ENCODE assay signal across 8 mouse cellular contexts in genomic region chr17:23545841-23546240, GRCm38 (mm10). TPM values are rescaled to one million over a fixed set of nuclear protein-coding genes. Genes with fewer than 3 reads are reported as not detected.
DNase-seq lines count a peak whose midpoint lies in the region; ATAC-seq lines count a peak whose summit lies in the region.

No protein-coding gene starts in this region.

- H3K4me1 ChIP-seq in kidney, embryonic 16.5 days (ENCODE audit: insufficient read depth, low read length), result peaks cover 14% of the 10 kb centered on the region
- peaks cover 30% of the 10 kb centered on the region for H3K4me1 ChIP-seq in embryonic facial prominence, embryonic 13.5 days
- H3K4me1 ChIP-seq in limb, embryonic 11.5 days (ENCODE audit: control insufficient read depth, insufficient read depth, low read length), result peaks cover 6% of the 10 kb centered on the region; the same call in 1 of the 2 replicates
- 0 out of 2 replicates have a peak, but pooled peaks cover 5% of the 10 kb centered on the region for H3K4me1 ChIP-seq in neural tube, embryonic 12.5 days

- no peak overlapping the region for H3K9ac ChIP-seq in kidney, embryonic 16.5 days (replicated peaks; ENCODE audit: low read length)
- no peak overlapping the region for H3K9ac ChIP-seq in embryonic facial prominence, embryonic 13.5 days
- H3K9ac ChIP-seq in limb, embryonic 11.5 days (ENCODE audit: low read length), result no peak overlapping the region
- no peak overlapping the region for H3K9ac ChIP-seq in neural tube, embryonic 12.5 days

- no peak for ATAC-seq in kidney, embryonic 16.5 days (ENCODE audit: low FRiP score, low TSS enrichment)
- no peak for ATAC-seq in embryonic facial prominence, embryonic 13.5 days (ENCODE audit: insufficient number of reproducible peaks, insufficient read depth, low FRiP score, low TSS enrichment, low read depth)
- no peak for ATAC-seq in limb, embryonic 11.5 days (ENCODE audit: insufficient number of reproducible peaks, low FRiP score, low TSS enrichment, low read depth)
- no peak for ATAC-seq in neural tube, embryonic 12.5 days (ENCODE audit: low FRiP score, low read depth)

- H3K27ac ChIP-seq in kidney, embryonic 16.5 days (ENCODE audit: low read length), result no peak overlapping the region
- H3K27ac ChIP-seq in embryonic facial prominence, embryonic 13.5 days, result no peak overlapping the region
- no peak overlapping the region for H3K27ac ChIP-seq in limb, embryonic 11.5 days (replicated peaks; ENCODE audit: low read depth, low read length)
- H3K27ac ChIP-seq in neural tube, embryonic 12.5 days, result no peak overlapping the region

- 0 out of 2 replicates have a peak, but pooled peaks cover 2% of the 10 kb centered on the region for H3K27me3 ChIP-seq in kidney, embryonic 16.5 days (ENCODE audit: insufficient read depth, low read length)
- H3K27me3 ChIP-seq in embryonic facial prominence, embryonic 13.5 days, result peaks cover 19% of the 10 kb centered on the region
- no peaks in the 10 kb centered on the region for H3K27me3 ChIP-seq in limb, embryonic 11.5 days (ENCODE audit: control insufficient read depth, insufficient read depth, low read length)
- H3K27me3 ChIP-seq in neural tube, embryonic 12.5 days (replicated peaks), result no peaks in the 10 kb centered on the region; the same call in 1 of the 2 replicates

- no peak for DNase-seq in kidney, postnatal 36 days
- no peak for DNase-seq in limb, embryonic 11.5 days (ENCODE audit: low spot score)
- no peak for DNase-seq in MN1 (ENCODE audit: low spot score)
- no peak for DNase-seq in right cerebral cortex, postnatal 25 days
- DNase-seq in lung, postnatal 10 days, result no peak

- H3K4me3 ChIP-seq in kidney, embryonic 16.5 days (ENCODE audit: low read length), result peak overlapping the region; percentile 85
- peak overlapping the region; percentile 69 for H3K4me3 ChIP-seq in embryonic facial prominence, embryonic 13.5 days
- H3K4me3 ChIP-seq in limb, embryonic 11.5 days (ENCODE audit: low read depth, low read length), result peak overlapping the region; percentile 47; the same call in 1 of the 2 replicates
- H3K4me3 ChIP-seq in neural tube, embryonic 12.5 days, result no peak overlapping the region; the same call in 1 of the 2 replicates

- H3K4me2 ChIP-seq in kidney, embryonic 16.5 days (replicated peaks; ENCODE audit: low read depth, low read length), result peak overlapping the region; percentile 49
- H3K4me2 ChIP-seq in embryonic facial prominence, embryonic 13.5 days, result peak overlapping the region; percentile 59
- H3K4me2 ChIP-seq in limb, embryonic 11.5 days (ENCODE audit: low read depth, severe bottlenecking), result no peak overlapping the region
- H3K4me2 ChIP-seq in neural tube, embryonic 12.5 days (replicated peaks), result peak overlapping the region; percentile 60

- 19% methylated on average over 6 of the region's 6 CpGs for WGBS in kidney, embryonic 16.5 days
- 13% methylated on average over 6 of the region's 6 CpGs for WGBS in embryonic facial prominence, embryonic 13.5 days
- WGBS in limb, embryonic 11.5 days, result 11% methylated on average over 6 of the region's 6 CpGs
- WGBS in neural tube, embryonic 12.5 days, result 11% methylated on average over 6 of the region's 6 CpGs

- H3K36me3 ChIP-seq in kidney, embryonic 16.5 days (ENCODE audit: insufficient read depth, low read length), result no peaks in the 10 kb centered on the region
- no peaks in the 10 kb centered on the region for H3K36me3 ChIP-seq in embryonic facial prominence, embryonic 13.5 days
- H3K36me3 ChIP-seq in limb, embryonic 11.5 days (ENCODE audit: control insufficient read depth, insufficient read depth, low read length), result no peaks in the 10 kb centered on the region
- no peaks in the 10 kb centered on the region for H3K36me3 ChIP-seq in neural tube, embryonic 12.5 days

- no peaks in the 10 kb centered on the region for H3K9me3 ChIP-seq in kidney, embryonic 16.5 days (ENCODE audit: low read length)
- H3K9me3 ChIP-seq in embryonic facial prominence, embryonic 13.5 days, result no peaks in the 10 kb centered on the region
- no peaks in the 10 kb centered on the region for H3K9me3 ChIP-seq in limb, embryonic 11.5 days (ENCODE audit: control insufficient read depth, low read length)
- no peaks in the 10 kb centered on the region for H3K9me3 ChIP-seq in neural tube, embryonic 12.5 days

RNA-seq across cellular contexts. Expression of gene Zfp213, which starts 18.2 kb away (rescaled TPM):
- 24.1 and 26.5 TPM in 2 replicates for polyA plus RNA-seq in kidney, embryonic 16.5 days (2015; fragmentation: Nextera tagmentation; extraction: Ambion mirVana)
- 20.0 and 22.5 TPM in 2 replicates for polyA plus RNA-seq in embryonic facial prominence, embryonic 13.5 days (2015; fragmentation: Nextera tagmentation; extraction: Ambion mirVana)
- polyA plus RNA-seq in limb, embryonic 11.5 days (2014; fragmentation: Nextera tagmentation; extraction: Ambion mirVana), result 24.4 and 25.6 TPM in 2 replicates
- 21.3 and 22.6 TPM in 2 replicates for polyA plus RNA-seq in neural tube, embryonic 12.5 days (2016; fragmentation: Nextera tagmentation; extraction: Ambion mirVana)

RNA-seq across cellular contexts. Expression of gene Zfp13, which starts 53.4 kb away (rescaled TPM):
- polyA plus RNA-seq in kidney, embryonic 16.5 days (2015; fragmentation: Nextera tagmentation; extraction: Ambion mirVana), result 19.1 and 19.3 TPM in 2 replicates
- 18.2 and 21.9 TPM in 2 replicates for polyA plus RNA-seq in embryonic facial prominence, embryonic 13.5 days (2015; fragmentation: Nextera tagmentation; extraction: Ambion mirVana)
- 20.5 and 22.7 TPM in 2 replicates for polyA plus RNA-seq in limb, embryonic 11.5 days (2014; fragmentation: Nextera tagmentation; extraction: Ambion mirVana)
- polyA plus RNA-seq in neural tube, embryonic 12.5 days (2016; fragmentation: Nextera tagmentation; extraction: Ambion mirVana), result 23.8 and 26.6 TPM in 2 replicates

RNA-seq across cellular contexts. Expression of gene Zscan10, which starts 54.8 kb away (rescaled TPM):
- polyA plus RNA-seq in kidney, embryonic 16.5 days (2015; fragmentation: Nextera tagmentation; extraction: Ambion mirVana), result 0.26 TPM in 1 of 2 replicates, not detected in the other
- 0.27 and 0.37 TPM in 2 replicates for polyA plus RNA-seq in embryonic facial prominence, embryonic 13.5 days (2015; fragmentation: Nextera tagmentation; extraction: Ambion mirVana)
- polyA plus RNA-seq in limb, embryonic 11.5 days (2014; fragmentation: Nextera tagmentation; extraction: Ambion mirVana), result 0.24 and 0.80 TPM in 2 replicates
- 0.32 TPM in 1 of 2 replicates, not detected in the other for polyA plus RNA-seq in neural tube, embryonic 12.5 days (2016; fragmentation: Nextera tagmentation; extraction: Ambion mirVana)
